Mouse (Mus musculus): ENCODE results near the gene Ywhab.

The Ywhab gene

DNA sequence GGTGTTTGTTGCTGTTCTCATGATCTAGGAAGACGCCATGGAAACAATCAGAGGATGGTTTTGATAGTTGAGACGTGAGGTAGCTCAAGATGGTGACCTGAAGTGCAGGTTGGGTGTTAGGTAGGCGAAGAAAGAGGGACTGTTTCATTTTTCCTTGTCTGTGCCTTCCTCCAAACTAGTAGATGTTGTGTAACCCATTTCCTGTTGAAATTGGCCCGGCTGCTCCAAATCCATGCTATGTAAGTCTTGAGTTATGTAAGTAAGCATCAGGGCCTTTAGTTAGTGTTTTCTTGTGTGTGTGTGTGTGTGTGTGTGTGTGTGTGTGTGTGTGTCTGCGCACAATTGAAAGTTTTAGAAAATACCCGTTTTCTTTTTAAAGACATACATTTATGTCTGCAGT lies 14.5 kb downstream of the Ywhab start:
- no peak for DNase-seq (ENCODE audit: low read depth, low spot score)

DNA sequence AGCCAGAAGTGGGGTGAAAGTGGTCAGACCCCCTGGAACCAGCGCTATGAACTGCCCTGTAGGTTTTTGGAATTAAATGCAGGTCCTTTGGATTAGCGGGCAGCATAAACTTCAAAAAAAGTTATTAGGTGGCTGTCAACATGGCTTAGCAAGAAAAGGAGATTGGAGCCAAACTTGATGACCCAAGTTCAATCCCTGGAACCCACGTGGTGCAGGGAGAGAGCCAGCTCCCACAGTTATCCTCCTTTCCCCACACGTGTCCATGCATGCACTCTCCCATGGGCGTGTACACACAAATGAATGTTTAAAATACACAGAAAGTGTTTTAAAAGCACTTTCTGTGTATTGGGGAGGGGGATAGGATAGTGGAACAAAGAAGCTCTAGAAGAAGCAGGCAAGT lies 15.7 kb downstream of the Ywhab start:
- no peak for DNase-seq (ENCODE audit: low read depth, low spot score)

DNA sequence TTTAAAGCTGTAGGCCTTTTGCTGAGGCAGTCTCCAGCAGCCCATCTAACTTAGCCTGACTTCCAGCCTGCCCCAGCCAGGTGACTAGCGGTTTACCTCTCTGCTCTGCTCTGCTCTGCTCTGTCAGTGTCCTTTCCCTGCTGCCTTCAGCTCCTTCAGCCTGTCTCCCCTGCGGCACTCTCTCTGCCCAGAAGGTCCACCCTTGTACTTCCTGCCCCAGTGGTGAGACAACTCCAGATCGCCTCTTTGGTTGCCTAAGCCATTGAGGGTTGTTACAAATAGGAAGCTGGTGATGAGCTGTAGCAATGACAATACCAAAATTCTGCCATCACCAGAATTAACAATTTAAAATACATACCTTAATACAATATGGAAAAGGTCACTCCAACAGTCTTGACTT lies 16.2 kb downstream of the Ywhab start:
- no peak for DNase-seq (ENCODE audit: low read depth, low spot score)

DNA sequence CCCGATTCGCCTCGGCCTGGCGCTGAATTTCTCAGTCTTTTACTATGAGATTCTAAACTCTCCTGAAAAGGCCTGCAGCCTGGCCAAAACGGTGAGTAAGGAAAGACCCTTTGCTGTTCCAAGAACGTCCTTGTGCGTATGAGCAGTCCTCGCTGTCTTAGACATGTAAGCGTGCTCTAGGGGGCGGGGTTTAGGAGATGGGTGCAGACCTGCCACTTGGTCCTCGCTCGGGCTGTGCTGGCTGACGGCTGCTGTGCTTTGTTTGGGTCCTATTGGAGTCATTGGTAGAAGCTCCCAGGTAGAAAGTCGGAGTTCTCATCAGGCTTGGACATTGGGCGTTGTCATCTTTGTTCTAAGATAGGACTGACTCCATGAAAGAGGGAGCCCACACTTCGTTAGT lies 20.5 kb downstream of the Ywhab start:
- DNase-seq (ENCODE audit: low read depth, low spot score) = no peak

DNA sequence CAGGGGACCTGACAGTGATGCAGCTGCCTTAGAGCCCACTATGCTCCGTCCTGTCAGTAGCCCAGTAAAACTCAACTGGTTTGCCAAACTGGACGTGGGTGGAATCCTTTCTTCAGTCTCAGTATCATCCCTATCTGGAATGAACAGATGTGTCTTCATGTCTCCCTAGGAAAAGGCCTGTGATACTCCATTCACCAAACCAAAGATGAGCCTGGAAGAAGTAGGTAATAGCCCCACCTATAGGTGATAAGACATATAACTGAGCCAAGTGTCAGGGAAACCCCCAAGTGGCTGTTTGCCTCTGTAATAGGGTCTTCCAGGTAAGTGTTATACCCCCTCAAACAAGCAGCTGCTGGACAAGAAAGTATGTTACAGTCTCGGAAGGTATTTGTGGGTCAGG lies 24.1 kb downstream of the Ywhab start:
- DNase-seq (ENCODE audit: low read depth, low spot score) = no peak

DNA sequence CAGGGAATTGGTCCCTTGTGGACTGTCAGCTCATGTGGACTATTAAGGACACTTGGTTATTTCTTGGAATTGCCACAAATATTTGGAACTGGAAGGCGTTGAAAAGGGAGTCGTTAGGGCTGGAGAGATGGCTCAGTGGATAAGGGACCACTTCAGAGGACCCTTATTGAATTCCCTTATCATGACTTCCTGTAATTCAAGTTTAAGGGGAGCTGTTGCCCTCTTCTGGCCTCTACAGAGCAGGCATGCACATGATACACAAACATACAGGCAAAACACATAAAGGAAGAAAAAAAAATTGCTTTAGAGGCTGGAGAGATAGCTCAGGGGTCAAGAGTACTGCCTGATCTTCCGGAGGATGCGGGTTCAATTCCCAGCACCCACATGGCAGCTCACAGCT lies 25.2 kb downstream of the Ywhab start:
- DNase-seq (ENCODE audit: low read depth, low spot score) = no peak

DNA sequence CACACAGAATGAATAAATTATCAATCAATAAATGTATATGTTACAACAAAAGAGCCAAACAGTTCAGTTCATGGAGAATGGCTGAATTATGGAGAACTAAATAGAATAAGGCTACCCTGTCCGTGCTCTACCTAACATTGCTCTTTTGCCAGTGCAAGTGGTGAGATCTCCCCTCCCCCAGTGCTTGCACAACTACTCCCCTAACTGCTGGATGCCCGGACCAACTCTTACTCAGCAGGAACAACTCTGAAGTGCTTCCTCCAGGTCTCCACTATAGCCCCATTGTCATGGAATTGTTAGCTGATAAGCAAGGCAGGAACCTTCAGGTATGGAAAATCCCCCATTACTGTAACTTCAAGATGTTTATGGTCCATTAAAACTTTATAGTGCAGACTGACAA lies 27.3 kb downstream of the Ywhab start:
- no peak for DNase-seq (ENCODE audit: low read depth, low spot score)

DNA sequence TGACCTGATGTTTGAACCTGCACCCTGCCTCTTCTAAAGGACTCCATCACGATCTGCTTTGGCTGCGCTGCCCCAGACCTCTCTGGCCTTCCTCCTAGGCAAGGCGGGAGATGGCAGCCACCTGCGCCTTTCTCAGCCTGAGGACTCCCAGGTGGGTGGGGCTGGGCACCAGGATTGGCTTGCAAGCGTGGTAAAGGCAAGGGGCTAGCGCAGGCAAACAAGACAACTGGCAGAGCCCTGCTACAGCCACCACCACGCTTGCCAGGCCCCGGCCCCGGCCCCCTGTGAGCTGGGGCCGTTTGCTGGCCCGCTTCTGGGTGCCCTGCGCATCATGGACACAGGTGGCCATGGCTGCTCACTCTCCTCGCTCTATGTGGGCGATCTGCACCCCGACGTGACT lies 30.4 kb downstream of the Ywhab start, which contains the start of gene Pabpc1l:
TSS of gene Pabpc1l (plus strand) at position 301 of the 400 bp plus-strand sequence.
- DNase-seq (ENCODE audit: low read depth, low spot score) = no peak

DNA sequence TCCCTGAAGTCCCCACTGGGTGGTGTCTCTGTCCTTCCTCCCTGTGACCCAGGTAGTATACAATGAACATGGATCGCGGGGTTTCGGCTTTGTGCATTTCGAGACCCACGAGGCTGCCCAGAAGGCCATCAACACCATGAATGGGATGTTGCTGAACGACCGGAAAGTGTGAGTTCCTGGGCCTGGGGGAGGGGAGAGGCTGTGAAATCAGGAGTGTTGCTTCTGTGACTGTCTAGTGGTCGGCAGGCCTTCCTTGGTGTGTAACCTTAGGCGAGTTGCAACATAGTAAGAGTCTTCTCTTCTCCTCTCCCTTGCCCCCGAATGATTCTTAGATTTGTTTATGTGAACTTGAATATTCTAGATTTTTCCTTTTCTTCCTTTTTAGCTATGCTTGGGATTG lies 36.4 kb downstream of the Ywhab start:
- DNase-seq (ENCODE audit: low read depth, low spot score) = no peak

DNA sequence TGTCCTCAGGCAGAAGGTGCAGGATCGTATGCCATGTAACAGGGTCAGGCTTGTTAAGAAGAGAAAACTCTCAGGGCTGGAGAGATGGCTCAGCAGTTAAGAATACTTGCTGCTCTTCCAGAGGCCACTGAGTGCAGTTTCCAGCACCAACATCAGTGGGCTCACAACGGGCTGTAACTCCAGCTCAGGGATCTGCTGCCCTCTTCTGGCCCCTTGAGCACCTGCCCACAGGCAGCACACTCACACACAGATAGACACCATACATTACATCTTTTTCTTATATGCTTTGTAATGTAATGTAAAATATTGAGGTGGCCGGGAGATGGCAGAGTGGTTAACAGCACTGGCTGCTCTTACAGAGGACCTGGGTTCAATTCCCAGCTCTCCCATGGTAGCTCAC lies 38.2 kb downstream of the Ywhab start:
- no peak for DNase-seq (ENCODE audit: low read depth, low spot score)

DNA sequence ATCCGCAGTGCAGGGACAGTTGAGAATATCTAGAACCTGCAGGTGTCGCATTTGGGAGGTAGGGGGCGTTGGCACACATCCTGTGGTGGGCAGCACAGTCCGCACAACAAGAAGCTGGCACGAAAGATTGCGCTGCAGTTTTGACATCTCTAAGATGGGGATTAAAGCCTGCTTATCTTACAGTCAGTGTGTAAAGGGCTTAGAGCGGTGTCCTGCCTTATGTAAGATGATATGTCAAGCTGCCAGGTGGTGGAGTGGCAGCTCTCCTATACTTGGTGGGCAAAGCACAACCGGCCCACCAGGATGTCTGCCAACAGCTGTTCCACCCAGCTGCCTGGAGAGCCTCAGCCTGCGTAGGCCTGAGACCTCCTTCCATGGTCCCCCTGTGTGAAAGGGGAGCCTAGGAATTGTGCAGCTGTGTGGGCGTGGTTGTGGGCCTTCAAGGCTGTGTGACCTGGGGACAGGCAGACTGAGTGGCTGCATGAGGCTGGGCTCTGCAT lies 41.8 kb downstream of the Ywhab start:
- DNase-seq (ENCODE audit: low read depth, low spot score) = peak; percentile 43

DNA sequence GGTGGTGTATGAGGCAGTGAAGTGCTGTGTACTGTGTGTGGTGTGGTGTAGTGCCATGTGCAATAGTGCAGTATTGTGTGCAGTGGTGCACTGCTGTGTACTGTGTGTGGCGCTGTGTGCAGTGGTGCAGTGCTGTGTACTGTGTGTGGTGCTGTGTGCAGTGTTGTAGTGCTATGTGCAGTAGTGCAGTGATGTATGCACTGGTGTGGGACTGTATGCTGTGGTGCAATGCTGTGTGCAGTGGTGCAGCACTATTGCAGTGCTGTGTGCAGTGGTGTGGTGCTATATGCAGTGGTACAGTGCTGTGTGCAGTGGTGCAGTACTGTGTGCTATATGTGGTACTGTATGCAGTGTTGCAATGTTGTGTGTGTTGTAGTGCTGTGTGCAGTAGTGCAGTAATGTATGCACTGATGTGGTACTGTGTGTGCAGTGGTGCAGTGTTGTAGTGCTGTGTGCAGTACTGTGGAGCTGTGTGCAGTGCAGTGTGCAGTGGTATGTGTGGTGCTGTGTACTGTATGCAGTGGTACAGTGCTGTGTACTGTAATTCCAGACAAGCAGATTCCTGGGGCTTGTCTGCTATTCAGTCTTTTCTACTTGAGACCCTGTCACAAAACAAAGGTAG lies 43.8 kb downstream of the Ywhab start:
- DNase-seq (ENCODE audit: low read depth, low spot score) = no peak

DNA sequence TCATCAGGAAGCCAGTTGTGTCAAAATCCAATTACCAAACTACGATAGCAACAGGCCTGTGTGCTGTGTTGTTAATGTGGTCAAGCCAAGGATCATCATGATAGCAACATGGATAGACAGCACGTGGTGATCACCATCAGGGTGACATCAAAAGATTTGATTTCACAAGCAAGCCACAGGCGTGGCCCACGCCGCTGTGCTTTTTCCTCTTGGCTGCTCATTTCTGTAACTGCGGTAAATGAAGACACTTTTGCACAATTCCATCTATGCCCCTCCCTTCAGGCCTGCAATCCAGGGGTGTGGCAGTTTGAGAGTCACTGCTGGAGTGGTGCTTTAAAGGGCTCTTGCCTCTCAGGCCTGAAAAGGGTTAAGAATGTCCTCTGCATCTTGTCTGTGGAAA lies 46.2 kb downstream of the Ywhab start:
- no peak for DNase-seq (ENCODE audit: low read depth, low spot score)

DNA sequence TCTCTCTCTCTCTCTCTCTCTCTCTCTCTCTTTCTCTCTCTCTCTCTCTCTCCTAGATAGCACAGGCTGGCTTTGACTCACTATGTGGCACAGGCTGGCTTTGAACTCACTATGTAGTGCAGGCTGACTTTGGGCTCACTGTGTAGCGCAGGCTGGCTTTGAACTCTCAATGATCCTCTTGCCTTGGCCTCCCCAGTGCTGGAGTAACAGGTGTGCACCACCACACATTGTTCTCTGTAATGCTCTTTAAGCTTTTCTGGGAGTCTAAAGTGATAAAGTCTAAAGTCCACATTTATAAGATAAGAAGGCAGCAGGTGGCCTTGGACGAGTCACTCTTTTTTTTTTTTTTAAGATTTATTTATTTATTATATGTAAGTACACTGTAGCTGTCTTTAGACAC lies 46.8 kb downstream of the Ywhab start:
- no peak for DNase-seq (ENCODE audit: low read depth, low spot score)

DNA sequence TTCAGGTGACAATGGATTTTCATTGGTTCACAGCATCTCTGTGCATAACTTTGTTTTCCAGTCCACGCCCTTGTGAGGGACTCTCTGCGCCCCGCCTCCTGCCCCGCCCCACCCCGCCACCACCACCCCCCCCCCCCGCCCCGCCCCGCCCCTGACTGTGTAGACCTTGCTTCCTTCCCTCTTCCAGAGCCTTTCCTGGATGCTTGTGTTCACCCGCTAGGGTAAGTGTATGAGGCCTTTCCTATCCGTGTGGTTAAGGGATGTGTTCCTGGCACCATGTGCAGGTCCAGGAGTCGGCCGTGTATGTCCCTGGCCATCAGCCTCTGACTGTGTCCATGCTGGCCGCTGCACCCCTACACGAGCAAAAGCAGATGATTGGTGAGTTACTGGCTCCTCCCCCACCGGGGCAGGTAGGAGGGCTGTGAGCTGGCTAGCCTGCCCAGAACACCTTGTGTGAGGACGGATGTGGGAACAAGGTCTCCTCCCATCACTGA lies 52.5 kb downstream of the Ywhab start:
- DNase-seq (ENCODE audit: low read depth, low spot score) = peak; percentile 6

DNA sequence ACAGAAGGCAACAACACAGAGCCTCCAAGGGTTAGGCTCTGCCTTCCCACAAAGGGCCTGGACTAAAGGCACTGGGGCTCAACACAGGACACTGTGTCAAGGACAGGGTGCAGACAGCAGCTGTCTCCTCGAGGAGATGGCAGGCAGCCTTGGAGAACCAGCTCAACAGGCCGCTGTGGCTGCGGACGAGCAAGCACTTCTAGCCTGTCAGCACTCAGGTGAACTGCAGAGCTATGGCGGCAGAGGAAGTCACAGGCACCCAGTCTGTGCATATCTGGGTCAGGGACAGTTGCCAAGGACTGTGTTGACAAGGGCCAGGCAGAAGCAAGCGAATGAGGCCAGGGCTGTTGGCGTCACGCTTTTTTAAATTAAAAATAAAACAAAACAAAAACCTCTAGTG lies 59.0 kb downstream of the Ywhab start:
- no peak for DNase-seq (ENCODE audit: low read depth, low spot score)

DNA sequence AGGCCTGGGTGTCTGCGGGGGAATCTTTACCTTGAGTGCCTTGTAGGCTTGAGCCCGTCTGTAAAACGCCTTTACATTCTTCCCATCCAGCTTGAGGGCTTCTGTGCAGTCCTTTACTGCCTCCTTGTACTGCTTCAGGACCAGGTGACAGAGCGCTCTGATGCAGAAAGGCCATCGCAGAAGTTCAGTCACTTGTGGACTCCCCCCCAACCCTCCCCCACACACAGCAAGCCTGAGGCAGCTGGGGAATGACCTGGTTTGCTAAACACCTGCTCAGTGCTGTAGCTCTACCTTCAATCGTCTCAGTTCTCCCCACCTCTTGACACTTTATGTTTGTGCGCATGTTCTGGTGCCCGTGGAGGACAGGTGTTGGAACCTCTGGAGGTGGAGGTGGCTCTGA lies 59.9 kb downstream of the Ywhab start:
- no peak for DNase-seq (ENCODE audit: low read depth, low spot score)

DNA sequence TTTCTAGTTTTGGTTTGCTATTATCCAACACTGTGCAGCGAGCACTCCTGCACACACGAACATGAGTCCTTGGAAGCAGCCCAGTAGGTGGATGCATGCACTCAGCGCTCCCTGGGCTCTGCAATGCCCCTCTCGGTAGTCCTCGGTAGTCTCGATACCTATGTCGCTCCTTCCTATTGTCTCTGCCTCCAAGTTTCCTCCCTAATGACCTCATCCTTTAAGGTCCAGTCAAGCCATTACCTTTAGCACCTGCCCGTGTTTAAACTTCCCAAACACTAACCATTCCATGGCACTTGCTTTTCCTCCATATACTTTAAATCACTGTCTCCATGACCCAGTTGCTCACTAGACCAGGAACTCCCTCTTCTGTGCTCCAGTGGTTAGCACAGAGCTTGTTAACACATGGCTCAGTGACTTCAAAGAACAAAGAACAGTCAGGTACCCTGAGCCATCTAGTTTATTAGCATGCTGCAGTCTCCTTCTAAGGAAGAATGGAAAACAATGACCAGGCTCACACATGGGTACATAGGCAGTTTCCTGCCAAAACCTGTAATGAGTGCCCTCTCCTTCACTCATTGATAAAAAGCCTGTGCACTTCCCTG lies 65.0 kb downstream of the Ywhab start:
- DNase-seq (ENCODE audit: low read depth, low spot score) = no peak
